In genomic region chr2:169814757-169815156, GRCm38 (mm10) we compare ENCODE assay signal across 15 mouse cellular contexts.
DNase-seq lines count a peak whose midpoint lies in the region; ATAC-seq and TF ChIP-seq lines count a peak whose summit lies in the region.
"Had no signal": no experiment of that assay in that cellular context is flagged by ENCODE, and none has a peak within 500 bp of the region (broad histone marks: within the 10 kb centered on the region; RNA-seq: fewer than 3 reads in every experiment).

No protein-coding gene starts in this region.

- no peaks in the 10 kb centered on the region for H3K27me3 ChIP-seq in hindbrain, embryonic 15.5 days
- H3K27me3 ChIP-seq in kidney, embryonic 14.5 days (ENCODE audit: control insufficient read depth, insufficient read depth, low read length), result no peaks in the 10 kb centered on the region
- H3K27me3 ChIP-seq in thymus, adult 2 months (ENCODE audit: control insufficient read depth, insufficient read depth, low read length), result no peaks in the 10 kb centered on the region
- H3K27me3 ChIP-seq: heart, embryonic 13.5 days; megakaryocyte, embryonic 14.5 days; neural tube, embryonic 12.5 days had no signal

- H3K4me2 ChIP-seq in hindbrain, embryonic 15.5 days, result no peak overlapping the region
- H3K4me2 ChIP-seq in kidney, embryonic 14.5 days (replicated peaks; ENCODE audit: low read depth, low read length), result no peak overlapping the region
- H3K4me2 ChIP-seq: heart, embryonic 13.5 days; limb, embryonic 13.5 days; neural tube, embryonic 12.5 days had no signal

- no peak for TF ChIP-seq POLR2A in thymus, adult 2 months (IDR thresholded peaks at IDR 0.05; ENCODE audit: control insufficient read depth, extremely low read depth, insufficient read depth, low read length, poor library complexity)

- TF ChIP-seq CTCF in layer of hippocampus, adult 2 months (conservative IDR thresholded peaks at IDR 0.05), result no peak
- TF ChIP-seq CTCF in thymus, adult 2 months (IDR thresholded peaks at IDR 0.05; ENCODE audit: borderline replicate concordance, control insufficient read depth, extremely low read depth, insufficient read depth, low read length, poor library complexity), result no peak

- no peak overlapping the region for H3K4me3 ChIP-seq in layer of hippocampus, adult 2 months
- H3K4me3 ChIP-seq in hindbrain, embryonic 15.5 days, result no peak overlapping the region
- no peak overlapping the region for H3K4me3 ChIP-seq in kidney, embryonic 14.5 days (ENCODE audit: low read length)
- H3K4me3 ChIP-seq in thymus, adult 2 months (ENCODE audit: control insufficient read depth, insufficient read depth, low read length), result no peak overlapping the region
- H3K4me3 ChIP-seq: heart, embryonic 13.5 days; limb, embryonic 13.5 days; megakaryocyte, embryonic 14.5 days; neural tube, embryonic 12.5 days had no signal

- H3K9me3 ChIP-seq in hindbrain, embryonic 15.5 days, result no peaks in the 10 kb centered on the region
- H3K9me3 ChIP-seq in kidney, embryonic 14.5 days (ENCODE audit: control insufficient read depth, low read length), result no peaks in the 10 kb centered on the region
- H3K9me3 ChIP-seq: heart, embryonic 13.5 days; limb, embryonic 13.5 days; neural tube, embryonic 12.5 days had no signal

- no peak overlapping the region for H3K9ac ChIP-seq in hindbrain, embryonic 15.5 days
- H3K9ac ChIP-seq in kidney, embryonic 14.5 days (ENCODE audit: low read depth, low read length), result no peak overlapping the region
- H3K9ac ChIP-seq: heart, embryonic 13.5 days; limb, embryonic 13.5 days; neural tube, embryonic 12.5 days had no signal

- DNase-seq in layer of hippocampus, adult 2 months (ENCODE audit: low spot score in 2 of 2), result no peak
- DNase-seq in layer of hippocampus, adult 18-20 months (ENCODE audit: low spot score in 2 of 2), result no peak
- DNase-seq in right cerebral cortex, postnatal 4 days, result peak; percentile 9
- no peak for DNase-seq in right cerebral cortex, postnatal 36 days (ENCODE audit: low spot score in 2 of 2)
- DNase-seq in thymus, adult 2 months, result no peak
- DNase-seq: adrenal gland, postnatal 14 days; gastrocnemius, postnatal 25 days; lung, adult 2 months had no signal

- peak; percentile 45; the same call in 1 of the 2 replicates for ATAC-seq in hindbrain, embryonic 15.5 days (ENCODE audit: low FRiP score, low read depth)
- no peak for ATAC-seq in kidney, embryonic 14.5 days (ENCODE audit: low FRiP score, low TSS enrichment)
- no peak for ATAC-seq in granulocyte monocyte progenitor cell, adult 5-6 weeks (replicated peaks; ENCODE audit: poor library complexity, severe bottlenecking)

- H3K36me3 ChIP-seq in hindbrain, embryonic 15.5 days, result no peaks in the 10 kb centered on the region
- no peaks in the 10 kb centered on the region for H3K36me3 ChIP-seq in kidney, embryonic 14.5 days (ENCODE audit: control insufficient read depth, insufficient read depth, low read length)
- H3K36me3 ChIP-seq in thymus, adult 2 months (ENCODE audit: control insufficient read depth, insufficient read depth, low read length), result no peaks in the 10 kb centered on the region
- H3K36me3 ChIP-seq: heart, embryonic 13.5 days; limb, embryonic 13.5 days; neural tube, embryonic 12.5 days had no signal

- H3K4me1 ChIP-seq in hindbrain, embryonic 15.5 days (replicated peaks), result peaks cover 38% of the 10 kb centered on the region
- H3K4me1 ChIP-seq in kidney, embryonic 14.5 days (ENCODE audit: control insufficient read depth, insufficient read depth, low read length), result no peaks in the 10 kb centered on the region
- no peaks in the 10 kb centered on the region for H3K4me1 ChIP-seq in thymus, adult 2 months (replicated peaks; ENCODE audit: control insufficient read depth, insufficient read depth, low read length)
- H3K4me1 ChIP-seq: heart, embryonic 13.5 days; megakaryocyte, embryonic 14.5 days had no signal

- H3K27ac ChIP-seq in layer of hippocampus, adult 2 months, result peak overlapping the region; percentile 3; the same call in 1 of the 2 replicates
- peak overlapping the region; percentile 56 for H3K27ac ChIP-seq in hindbrain, embryonic 15.5 days (replicated peaks)
- H3K27ac ChIP-seq in kidney, embryonic 14.5 days (ENCODE audit: low read depth, low read length), result no peak overlapping the region
- no peak overlapping the region for H3K27ac ChIP-seq in thymus, adult 2 months (ENCODE audit: control insufficient read depth, insufficient read depth, low read length)
- H3K27ac ChIP-seq: heart, embryonic 13.5 days; limb, embryonic 13.5 days; neural tube, embryonic 12.5 days had no signal

- 36% methylated on average over 10 of the region's 10 CpGs for WGBS in hindbrain, embryonic 15.5 days
- WGBS in kidney, embryonic 14.5 days, result 77% methylated on average over 10 of the region's 10 CpGs
- 90% methylated on average over 10 of the region's 10 CpGs for WGBS in thymus, adult 2 months

Comparison
In these comparisons a context has a peak if more than half of its experiments do, and no peak if none do; other contexts are left out.
1. H3K27ac ChIP-seq: peak in layer of hippocampus, adult 2 months (single experiment) and hindbrain, embryonic 15.5 days (single experiment); none in kidney, embryonic 14.5 days (single experiment) and thymus, adult 2 months (single experiment).